Mouse (Mus musculus) cerebellum, postnatal 4 days (tissue): Measurements from ENCODE around the gene Zfp319.
"Not testable (repeated sequence)": the region's sequence is repeated elsewhere in the genome, so short reads cannot be mapped to it uniquely, and the experiment has no call there.

Source experiments
- DNase-seq, 2 experiments: peaks; one replicate each; pipeline ENCODE4 v3.0.0; 2022; ENCODE audit warnings: low spot score in 2 of 2, mixed read lengths in 1 of 2

Gene Zfp319

DNA sequence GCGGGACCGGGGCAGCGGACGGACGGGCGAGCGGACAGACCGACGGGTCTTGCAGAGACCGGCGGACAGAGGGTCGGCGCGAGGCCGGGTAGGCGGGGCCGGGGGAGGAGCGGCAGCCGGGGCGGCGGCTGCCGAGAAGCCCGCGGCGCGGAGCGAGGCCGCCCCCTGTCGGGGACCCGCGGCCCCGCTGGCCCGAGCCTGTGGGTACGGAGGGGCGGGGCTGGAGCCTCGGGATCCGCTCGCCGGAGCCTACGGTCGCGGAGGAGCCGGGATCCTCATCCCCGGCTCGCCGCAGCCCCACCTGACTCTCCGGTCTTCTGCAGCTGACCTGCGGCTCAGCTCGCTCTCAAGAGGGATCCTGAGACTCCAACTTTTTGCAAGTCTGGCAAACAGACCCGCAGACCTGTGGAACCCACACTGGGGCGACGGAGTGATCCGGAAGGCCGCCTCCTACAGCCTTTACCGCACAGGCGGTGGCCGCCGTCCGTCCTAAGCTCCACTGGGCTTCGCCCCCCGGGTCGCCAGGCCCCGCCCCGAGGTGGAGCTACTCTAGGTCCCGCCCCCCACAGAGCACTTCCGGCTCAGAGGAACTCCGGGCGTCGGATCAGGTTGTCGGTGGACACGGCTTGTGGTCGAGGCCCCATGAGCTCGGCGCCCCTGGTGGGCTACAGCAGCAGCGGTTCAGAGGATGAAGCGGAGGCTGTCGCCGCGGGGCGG, at the start of gene Zfp319, which contains the start of gene Usb1:
Gene Zfp319 (minus strand): TSS at position 231 of the 717 bp plus-strand sequence.
Gene Usb1 (plus strand): TSS at position 565 of the 717 bp plus-strand sequence.
- peak; percentile 90 to 93 for DNase-seq

DNA sequence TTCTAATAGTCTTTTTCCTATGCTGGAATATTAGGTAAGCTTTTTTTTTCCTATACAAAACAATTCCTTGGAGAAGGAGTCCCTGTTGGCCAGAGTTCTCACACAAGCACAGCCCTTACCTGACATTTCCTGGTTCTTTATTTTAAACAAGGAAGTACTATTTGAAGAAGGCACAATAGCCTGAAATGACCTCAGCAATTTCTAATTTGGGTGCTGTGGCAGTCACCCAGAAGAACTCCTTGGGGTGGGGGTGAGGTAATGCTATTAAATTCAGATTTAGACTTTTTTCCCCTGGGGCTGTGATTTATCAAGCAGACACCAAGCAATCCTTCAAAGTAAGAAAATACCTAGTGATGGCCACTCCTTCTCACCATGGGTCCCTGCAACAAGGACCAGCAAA, 49.2 kb upstream of the Zfp319 start:
- DNase-seq = no peak

DNA sequence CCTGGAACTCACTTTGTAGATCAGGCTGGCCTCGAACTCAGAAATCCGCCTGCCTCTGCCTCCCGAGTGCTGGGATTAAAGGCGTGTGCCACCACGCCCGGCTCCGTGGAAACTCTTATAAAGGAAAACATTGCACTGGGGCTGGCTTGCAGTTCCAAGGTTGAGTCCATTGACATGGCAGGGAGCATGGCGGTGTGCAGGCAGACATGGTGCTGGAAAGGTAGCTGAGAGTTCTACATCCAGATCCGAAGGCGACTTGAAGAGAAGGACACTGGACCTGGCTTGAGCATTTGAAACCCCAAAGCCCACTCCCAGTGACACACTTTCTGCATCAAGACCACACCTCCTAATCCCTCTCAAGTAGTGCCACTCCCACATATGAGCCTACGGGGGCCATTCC, 47.2 kb upstream of the Zfp319 start:
- not testable (repeated sequence) for DNase-seq

DNA sequence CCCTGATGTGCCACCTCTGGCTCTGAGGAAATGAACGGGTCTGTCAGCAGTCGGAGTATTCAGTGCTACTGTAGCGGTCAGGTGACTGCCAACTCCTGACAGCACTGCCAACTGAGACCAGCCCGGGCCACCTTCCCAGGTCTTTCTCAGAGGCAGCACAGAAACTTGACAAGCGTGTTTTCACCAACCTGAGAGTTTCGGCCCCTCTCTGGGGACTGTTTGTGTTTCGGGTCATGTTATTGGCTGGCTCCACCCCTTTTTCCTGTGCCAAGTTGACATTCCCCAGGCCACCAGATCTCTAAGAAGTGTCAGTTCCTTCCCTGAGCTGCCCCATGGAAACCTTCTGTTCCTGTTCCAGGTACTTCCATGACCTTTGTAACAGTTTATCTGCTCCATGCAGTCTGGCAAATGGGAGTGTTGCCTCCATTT, 46.1 kb upstream of the Zfp319 start:
- DNase-seq = no peak

DNA sequence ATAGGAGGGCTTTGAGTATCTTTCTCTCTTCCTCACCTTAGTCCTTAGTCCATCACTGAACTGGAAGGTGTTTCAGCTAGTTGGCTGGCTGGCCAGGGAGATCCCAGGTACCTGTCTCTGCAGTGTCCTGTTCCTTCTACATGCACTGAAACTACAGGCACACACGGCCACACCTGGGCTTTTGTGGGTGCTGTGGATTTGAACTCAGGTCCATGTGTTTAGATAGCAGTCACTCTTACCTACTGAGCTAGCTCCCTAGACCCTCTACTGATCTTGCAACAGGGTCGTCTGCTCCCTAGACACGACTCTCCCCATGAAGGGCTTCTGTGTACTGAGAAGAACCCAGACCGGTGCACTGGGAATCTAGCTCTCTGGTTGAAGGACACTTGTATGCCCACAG, 45.4 kb upstream of the Zfp319 start:
- no peak for DNase-seq

DNA sequence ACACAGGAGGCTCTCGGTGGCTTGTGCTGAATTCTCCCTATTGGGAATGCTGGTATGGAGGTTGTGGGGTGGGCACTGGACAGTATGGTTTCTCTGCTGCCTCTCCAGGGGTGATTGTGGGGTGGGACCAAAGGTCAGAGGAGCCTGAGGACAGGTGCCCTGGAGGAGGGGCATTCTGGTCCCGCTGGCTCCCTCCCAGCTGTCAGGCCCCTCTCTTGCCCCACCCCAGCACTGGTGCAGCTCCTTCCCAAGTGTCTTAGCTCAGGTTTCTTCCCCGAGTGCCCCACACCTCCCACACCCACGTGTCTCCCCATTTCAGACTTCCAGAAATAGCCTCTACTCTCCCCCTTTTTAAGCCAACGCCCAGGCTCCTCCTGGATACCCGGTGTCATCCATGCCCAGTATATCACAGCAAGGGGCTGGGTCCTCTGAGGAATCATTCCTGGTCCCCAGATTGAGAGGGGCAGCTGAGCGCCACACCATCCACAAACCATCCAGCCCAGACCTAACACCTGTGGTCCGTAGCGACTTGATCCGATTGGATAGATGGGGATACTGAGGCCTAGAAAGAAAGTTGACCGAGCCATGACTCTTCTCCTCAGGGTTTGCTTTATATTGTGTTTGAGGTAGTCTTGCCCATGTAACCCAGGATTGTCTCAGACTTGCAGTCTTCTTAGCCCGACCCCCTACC, 44.7 kb upstream of the Zfp319 start:
- DNase-seq = no peak

DNA sequence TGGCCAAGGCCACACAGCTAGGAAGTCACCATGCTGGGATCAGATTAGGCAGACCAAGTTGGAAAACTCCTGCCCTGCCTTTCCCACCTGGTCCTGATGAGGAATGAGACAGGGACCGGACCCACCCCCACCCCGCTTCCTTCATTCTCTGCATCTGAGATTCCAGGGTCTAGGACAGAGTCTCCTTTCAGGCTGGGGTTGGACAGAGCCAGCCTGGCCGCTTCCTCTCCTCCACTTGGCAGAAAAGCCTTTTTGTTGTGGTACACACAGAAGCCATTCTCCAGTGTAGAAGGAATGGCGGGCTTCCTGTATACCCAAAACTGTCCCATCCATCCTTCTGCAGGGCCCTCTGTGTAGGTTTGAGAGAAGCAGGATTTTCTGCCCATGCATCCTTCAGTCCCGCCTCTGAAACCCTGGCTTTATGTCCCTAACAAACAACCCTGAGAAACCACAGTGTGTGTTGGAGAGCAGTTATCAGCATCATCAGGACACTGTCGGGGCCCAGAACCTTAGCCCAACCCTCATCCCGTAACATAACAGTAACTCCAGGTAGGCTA, 43.7 kb upstream of the Zfp319 start:
- no peak for DNase-seq

DNA sequence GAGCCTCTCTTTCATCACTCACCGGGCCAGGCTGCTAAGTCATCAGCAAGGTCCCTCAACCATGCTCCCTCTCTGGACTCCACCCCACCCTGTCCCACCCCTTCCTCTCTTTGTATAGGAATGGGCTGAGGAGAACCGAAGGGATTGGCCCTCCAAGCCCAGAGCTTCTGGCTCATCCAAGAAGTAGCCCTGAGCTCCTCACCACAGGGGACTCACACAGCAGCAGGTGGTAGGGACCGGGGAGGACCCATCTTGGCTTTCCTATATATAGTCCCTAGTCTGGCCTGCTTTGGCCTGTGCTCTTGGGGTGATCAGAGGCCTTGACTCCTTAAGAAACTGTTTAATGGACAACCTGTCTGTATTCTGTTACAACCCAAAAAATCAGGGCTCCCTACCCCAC, 42.7 kb upstream of the Zfp319 start:
- DNase-seq = no peak

DNA sequence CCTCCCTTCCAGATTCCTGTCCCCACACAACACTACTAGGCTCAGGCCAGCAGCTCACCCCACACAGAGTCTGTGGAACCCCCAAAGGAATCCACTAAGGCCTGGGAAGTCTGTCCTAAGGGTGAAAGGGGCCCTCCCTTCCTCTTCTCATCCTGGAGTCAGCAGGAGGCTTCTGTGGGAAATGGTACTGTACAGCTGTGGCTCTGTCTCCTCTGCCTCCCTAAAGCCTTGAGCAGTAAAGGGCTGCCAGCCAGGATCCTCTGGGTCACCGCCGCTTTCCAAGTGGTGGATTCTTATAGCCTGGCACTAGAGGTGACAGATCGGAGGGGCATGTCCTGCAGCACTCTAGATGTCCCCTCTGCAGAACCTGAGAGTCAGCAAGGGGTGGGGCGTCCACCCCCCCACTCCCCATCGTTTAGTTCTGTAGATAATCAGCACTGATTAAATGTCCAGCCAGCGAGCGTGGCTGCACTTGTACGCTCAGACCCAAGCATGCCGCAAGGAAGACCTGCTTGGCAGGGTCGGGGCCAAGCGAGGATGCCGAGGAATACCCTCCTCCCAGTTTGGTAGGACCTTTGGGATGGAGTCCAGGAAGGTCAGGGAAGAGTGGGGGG, 41.7 kb upstream of the Zfp319 start:
- DNase-seq = no peak

DNA sequence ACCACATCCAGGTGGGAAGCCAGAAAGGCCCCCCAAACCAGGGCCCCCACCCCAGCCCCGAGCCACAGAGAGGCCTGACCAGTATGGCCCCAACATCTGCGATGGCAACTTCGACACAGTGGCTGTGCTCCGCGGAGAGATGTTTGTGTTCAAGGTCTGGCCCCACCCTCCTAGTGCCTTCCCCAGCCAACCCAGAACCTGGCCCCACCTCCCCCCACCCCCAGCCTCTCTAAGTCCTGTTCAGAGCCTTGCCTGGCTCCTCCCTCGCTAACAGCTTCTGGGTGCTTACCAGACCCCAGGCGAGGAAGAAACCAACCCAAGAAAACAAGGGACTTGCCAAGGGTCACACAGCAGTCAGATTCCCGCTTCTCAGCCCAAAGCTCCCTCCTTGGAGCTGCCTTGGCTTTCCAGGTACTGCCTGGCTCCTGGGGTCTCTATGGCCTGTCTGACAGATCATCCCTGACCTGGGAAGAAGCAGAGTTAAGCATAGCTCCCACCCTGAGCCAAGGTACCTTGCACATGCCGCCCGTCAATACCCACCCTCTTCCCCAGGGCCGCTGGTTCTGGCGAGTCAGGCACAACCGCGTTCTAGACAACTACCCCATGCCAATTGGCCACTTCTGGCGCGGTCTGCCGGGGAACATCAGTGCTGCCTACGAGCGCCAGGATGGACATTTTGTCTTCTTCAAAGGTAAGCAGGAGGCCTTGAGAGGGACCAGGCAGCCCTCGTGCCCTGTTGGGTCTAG, 38.0 kb upstream of the Zfp319 start:
- DNase-seq = no peak

DNA sequence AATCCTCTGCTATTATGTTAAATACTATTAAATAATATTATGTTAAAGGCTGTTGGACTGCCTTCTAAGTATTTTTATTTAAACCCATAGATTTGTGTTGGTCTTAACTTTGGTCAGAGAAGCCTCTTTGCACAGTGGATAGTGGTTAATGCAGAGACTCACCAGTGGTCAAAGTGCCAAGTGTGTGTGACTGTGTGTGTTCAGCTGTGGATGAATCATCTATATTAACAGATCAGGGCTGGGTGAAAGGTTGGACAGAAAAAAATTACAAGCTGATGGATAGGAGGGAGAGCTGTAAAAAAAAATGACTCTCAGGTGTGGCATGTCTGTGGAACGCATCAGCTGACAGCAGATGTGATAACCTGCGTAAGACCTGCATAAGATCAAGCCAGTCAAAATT, 32.1 kb upstream of the Zfp319 start:
- DNase-seq = no peak

DNA sequence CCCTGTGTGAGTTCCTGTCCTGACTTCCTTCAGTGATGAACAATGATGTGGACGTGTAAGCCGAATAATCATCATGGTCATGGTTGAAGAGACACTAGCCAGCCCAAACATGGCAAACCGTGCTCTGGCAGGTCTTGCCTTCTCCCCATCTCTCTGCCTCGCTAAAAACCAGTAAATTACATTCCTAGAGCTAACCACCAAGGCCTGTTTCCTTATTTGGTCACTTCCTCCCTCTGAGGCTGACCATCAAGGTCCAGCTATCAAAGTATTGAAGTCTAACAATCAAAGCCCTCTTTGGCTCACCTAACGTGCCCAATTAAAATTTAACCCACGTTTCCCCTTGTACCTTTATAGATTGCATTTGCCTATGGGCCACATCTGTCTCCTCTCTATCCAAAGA, 30.5 kb upstream of the Zfp319 start:
- no peak for DNase-seq

DNA sequence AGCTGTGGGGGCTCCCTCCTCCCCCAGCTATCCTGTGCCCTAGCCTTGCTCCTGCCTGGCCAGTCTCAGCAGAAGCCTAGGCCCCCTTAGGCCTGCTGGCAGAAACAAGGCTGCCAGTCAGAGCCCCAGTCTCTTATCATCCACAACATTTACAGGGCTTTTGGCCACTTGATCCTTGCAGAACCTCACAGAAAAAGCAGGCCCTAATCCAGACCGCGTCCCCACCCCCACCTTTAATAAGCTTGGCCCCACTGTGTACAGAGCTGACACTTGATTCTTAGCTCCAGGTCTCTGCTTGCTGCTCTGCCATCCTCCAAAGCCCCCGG, 29.2 kb upstream of the Zfp319 start:
- DNase-seq = no peak

DNA sequence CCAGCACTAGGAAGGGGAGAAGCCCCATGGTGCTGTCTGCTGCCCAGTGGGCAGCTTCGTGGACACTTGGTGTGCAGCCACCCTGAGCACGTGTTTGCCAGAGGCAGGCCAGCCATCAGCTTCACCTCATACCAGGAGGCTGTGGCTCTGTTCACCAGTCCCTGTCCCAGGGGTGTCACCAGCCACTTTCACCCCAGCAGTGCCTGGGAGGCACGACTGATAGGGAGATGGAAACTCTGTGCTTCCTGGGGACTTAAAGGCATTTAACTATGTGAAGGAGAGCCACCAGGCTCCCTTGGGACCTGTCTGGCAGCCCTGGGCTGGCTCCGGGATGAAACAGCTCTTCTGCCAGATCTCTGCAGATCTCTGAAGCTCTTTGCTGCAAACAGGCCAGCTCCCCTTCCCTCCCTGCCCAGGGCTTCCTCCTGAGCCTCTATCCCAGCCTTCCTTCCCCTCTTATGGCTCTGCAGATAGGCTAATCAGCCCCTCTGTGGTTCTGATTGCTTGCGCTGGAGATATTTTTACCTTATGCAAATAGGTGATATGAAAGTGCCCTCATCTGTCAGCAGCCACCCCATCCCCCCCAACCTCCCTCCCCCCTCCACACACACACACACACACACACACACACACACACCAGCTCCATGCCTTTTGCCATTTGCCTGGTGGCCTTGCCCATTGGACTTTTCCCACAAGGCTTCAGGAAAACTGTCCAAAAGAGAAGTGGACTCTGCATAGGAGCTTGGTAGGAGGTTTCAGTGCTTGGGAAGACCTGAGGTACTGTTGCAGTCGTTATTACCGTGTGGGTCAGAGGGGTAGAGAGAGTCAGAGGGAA, 28.6 kb upstream of the Zfp319 start:
- no peak for DNase-seq

DNA sequence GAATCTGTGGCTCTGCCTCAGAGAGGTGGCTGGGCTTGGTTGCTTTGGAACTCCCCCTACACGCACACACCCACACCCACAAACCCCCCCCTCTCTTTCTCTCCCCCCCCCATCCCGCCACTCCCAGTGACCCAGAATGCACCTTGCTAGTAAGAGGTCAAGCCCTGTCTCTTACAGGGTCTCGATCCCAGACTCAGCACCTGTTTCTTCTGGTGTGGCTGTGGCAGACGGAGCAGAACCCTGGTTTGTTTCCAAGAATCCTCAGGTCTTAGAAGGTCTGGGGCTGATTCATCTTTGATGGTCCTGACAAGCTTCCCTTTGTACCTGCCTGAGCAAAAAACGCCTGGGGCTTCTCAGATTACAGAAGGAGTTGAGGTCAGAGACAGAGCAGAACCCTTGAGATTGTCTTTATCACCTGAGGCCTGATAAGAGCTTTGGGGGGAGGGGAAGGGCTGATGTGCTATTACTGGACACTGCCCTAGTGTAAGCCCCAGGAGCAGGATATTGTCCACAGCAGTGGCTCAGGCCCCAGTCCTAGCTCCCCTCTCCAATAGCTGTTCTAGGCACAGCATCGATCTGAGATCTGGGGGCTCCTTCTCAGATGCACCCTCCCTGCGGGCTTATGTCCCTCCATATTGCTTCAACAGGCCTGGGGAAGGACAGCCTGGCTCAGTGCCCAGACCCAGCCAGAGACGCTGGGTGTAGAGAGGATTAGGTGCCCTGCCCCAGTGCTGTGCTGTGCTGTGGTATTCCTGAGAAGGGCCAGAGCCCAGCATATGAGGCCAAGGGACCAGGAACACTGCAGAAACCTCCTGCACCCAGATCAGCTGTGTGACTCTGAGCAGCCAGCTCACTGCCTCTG, 27.0 kb upstream of the Zfp319 start:
- DNase-seq = no peak

DNA sequence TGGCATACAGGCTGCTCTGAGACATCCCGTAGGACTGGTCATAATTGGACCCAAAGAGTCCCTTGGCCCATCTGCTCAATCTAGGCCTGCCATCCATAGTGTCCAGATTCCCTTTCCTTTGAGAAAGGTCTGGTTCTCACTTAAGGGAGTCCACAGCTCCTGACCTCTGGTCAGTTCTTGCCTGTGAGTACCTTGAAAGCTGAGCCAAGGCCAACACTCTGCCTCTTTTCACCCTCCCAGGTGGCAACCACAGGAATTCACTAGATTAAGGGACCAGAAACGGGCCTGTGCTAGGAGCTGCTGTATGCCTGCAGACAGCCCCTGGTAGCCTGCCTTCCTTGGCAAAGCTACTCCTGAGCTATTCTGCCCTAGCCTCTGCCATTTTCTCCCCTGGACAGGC, 22.9 kb upstream of the Zfp319 start:
- no peak for DNase-seq

DNA sequence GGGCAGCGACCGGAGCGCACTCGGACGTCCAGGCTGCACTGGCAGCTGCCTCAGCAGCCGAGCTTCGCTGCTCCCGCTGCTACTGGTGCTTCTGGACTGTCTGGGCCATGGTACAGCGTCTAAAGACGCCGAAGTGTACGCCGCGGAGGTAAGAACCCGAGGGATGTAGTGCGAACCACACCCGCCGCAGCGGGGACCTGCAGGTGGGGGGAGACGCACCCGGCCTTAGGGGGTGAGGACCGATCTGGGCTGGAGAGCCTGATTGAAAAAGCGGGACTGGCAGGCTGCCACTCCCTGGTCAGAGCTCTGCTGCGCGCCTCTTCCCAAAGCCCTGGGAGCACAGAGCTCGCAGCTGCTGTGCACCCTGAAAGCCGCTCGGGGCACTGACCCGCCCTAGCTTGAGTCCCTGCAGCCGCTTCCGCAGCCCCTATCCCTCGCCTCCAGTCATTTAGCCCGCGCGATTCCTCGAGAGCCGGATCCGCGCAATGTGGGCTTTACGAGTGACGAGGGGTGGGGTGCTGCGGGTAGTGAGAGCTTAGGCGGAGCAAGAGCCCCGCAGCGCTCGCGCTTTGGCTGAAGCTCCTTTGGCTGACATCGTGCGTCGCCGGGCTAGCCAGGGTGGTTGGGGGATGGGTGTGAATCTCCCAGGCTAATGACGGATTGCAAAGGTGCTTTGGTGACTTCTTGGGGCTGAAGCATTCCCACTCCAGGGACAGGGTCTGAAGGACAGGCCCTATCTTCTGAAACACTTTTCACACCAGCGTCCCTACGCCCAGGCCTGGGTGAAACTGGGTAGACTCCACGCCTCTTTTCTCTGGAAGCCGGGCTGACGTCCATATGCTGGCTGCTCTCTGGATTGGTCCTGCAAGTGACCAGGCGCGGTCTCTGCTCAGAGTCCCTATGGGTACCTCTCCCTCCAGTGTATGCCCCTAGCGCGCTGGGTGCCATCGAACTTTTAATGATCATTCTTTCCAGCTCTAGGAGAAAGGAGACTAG, 21.4 kb upstream of the Zfp319 start:
- peak in 1 of 2 experiments; percentile 44 for DNase-seq

DNA sequence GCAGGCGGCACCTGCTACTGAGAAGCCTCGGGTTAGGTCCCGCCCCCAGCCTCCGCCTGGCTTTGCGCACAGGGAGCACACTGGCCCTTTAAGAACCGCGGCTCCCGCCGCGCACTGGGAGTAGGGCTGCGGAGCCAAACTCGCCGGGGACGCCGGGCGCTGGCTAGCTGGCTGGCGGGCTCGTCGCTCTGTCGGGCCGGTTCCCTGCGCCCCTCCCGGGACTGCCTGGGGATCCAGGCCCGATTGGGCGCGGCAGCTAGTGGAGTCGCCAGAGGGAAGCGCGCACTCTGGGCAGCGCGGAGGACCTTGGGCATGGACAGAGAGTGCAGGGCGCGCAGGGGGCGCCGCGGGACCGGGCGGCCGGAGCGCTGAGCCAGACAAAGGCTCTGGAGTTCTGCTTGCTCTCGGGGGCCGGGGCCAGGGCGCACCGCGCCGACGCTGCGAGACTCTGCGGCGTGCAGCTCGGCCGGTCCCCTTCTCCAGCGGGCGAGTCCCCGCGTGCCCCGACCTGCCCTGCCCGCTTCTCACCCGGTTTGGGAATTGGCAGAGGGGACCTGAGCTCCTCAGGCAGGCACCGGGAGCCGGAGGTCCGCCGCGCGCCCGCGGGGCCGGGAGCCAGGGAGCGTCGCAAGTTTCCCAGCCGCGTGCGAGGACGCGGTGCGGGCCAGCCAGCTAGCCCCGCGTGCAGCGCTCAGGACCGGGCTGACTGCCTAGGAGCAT, 20.6 kb upstream of the Zfp319 start, which contains the start of gene Mmp15:
Gene Mmp15 (plus strand): TSS at position 118 of the 720 bp plus-strand sequence.
- DNase-seq = peak in 1 of 2 experiments; percentile 59
